Mouse (Mus musculus): ENCODE measurements around the gene Hoxb2.

Hoxb2 gene

GRCm38 (mm10) chr11:96351831-96352230 is 1.5 kb downstream of the Hoxb2 start:
- no peak for DNase-seq (ENCODE audit: low spot score)

GRCm38 (mm10) chr11:96352691-96353521 is 2.6 kb downstream of the Hoxb2 start:
- no peak for DNase-seq (ENCODE audit: low spot score)

GRCm38 (mm10) chr11:96353522-96353841 is 3.2 kb downstream of the Hoxb2 start:
- no peak for DNase-seq (ENCODE audit: low spot score)

- DNase-seq (ENCODE audit: low spot score), result no peak
Measured at GRCm38 (mm10) chr11:96353939-96354338, 3.6 kb downstream of the Hoxb2 start.

GRCm38 (mm10) chr11:96354376-96354775 is 4.1 kb downstream of the Hoxb2 start:
- no peak for DNase-seq (ENCODE audit: low spot score)

GRCm38 (mm10) chr11:96354801-96355311 is 4.5 kb downstream of the Hoxb2 start:
- no peak for DNase-seq (ENCODE audit: low spot score)

GRCm38 (mm10) chr11:96363807-96364206 is 13.5 kb downstream of the Hoxb2 start:
- no peak for DNase-seq (ENCODE audit: low spot score)

- DNase-seq (ENCODE audit: low spot score), result no peak
Measured at GRCm38 (mm10) chr11:96365441-96366091, 15.2 kb downstream of the Hoxb2 start, which contains the start of gene Hoxb1. TSS of gene Hoxb1 (plus strand) at chr11:96365752.

GRCm38 (mm10) chr11:96366092-96367041 is 16.0 kb downstream of the Hoxb2 start:
- DNase-seq (ENCODE audit: low spot score), result no peak

- DNase-seq (ENCODE audit: low spot score), result no peak
Measured at GRCm38 (mm10) chr11:96367141-96367540, 16.8 kb downstream of the Hoxb2 start.

GRCm38 (mm10) chr11:96368686-96369085 is 18.4 kb downstream of the Hoxb2 start:
- no peak for DNase-seq (ENCODE audit: low spot score)

- no peak for DNase-seq (ENCODE audit: low spot score)
Measured at GRCm38 (mm10) chr11:96369140-96369539, 18.8 kb downstream of the Hoxb2 start.

GRCm38 (mm10) chr11:96371726-96372125 is 21.4 kb downstream of the Hoxb2 start:
- no peak for DNase-seq (ENCODE audit: low spot score)

GRCm38 (mm10) chr11:96372519-96372918 is 22.2 kb downstream of the Hoxb2 start:
- no peak for DNase-seq (ENCODE audit: low spot score)

- no peak for DNase-seq (ENCODE audit: low spot score)
Measured at GRCm38 (mm10) chr11:96374810-96375209, 24.5 kb downstream of the Hoxb2 start.

GRCm38 (mm10) chr11:96383381-96383780 is 33.1 kb downstream of the Hoxb2 start:
- no peak for DNase-seq (ENCODE audit: low spot score)

GRCm38 (mm10) chr11:96387635-96388034 is 37.3 kb downstream of the Hoxb2 start:
- DNase-seq (ENCODE audit: low spot score), result no peak

GRCm38 (mm10) chr11:96396772-96397626 is 46.7 kb downstream of the Hoxb2 start:
- DNase-seq (ENCODE audit: low spot score), result no peak

- no peak for DNase-seq (ENCODE audit: low spot score)
Measured at GRCm38 (mm10) chr11:96397806-96398335, 47.5 kb downstream of the Hoxb2 start.

- DNase-seq (ENCODE audit: low spot score), result no peak
Measured at GRCm38 (mm10) chr11:96399923-96400322, 49.6 kb downstream of the Hoxb2 start.

Measured in spleen, adult 12 weeks (tissue).